Mouse (Mus musculus) E14TG2a.4 (cell line): ENCODE measurements around the gene Fbxl16.

Experiments used
- CTCF ChIP-seq: conservative IDR thresholded peaks from 2 replicates; pipeline ENCODE4 v1.5.1; 2014; ENCODE audit warnings: low read length
- POU5F1 ChIP-seq: IDR thresholded peaks from 2 replicates; pipeline ENCODE4 v1.6.1; 2014; ENCODE audit warnings: low read length, borderline replicate concordance

DNA sequence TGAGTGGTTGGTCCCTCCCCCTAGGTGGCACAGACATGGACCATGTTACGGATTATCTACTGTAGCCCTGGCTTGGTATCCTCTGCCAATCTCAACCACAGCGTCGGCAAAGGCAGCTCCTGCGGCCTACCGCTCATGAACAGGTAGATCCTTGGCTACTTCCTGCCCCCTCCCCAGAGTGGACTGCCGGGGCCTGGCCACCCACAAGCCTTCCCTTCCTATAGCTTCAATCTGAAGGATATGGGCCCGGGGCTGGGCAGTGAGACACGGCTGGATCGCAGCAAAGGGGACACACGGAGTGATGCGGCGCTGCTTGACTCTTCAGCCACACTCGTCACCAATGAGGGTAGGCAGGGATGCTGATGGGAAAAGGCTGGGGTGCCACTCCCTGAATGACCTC lies 18.1 kb downstream of the Fbxl16 start:
- TF ChIP-seq CTCF (no peak), POU5F1 (no peak)
